Mouse (Mus musculus) monocyte, adult 2 months (primary cell): ENCODE results near the gene Jmjd8.

ENCODE experiments used
- DNase-seq, 2 experiments: peaks; one replicate each; pipeline ENCODE4 v3.0.0; 2022; ENCODE audit warnings: low spot score in 2 of 2, low read depth in 1 of 2

Jmjd8 gene

GRCm38 (mm10) chr17:25877025-25877424 lies 48.4 kb downstream of the Jmjd8 start:
- no peak for DNase-seq

DNA sequence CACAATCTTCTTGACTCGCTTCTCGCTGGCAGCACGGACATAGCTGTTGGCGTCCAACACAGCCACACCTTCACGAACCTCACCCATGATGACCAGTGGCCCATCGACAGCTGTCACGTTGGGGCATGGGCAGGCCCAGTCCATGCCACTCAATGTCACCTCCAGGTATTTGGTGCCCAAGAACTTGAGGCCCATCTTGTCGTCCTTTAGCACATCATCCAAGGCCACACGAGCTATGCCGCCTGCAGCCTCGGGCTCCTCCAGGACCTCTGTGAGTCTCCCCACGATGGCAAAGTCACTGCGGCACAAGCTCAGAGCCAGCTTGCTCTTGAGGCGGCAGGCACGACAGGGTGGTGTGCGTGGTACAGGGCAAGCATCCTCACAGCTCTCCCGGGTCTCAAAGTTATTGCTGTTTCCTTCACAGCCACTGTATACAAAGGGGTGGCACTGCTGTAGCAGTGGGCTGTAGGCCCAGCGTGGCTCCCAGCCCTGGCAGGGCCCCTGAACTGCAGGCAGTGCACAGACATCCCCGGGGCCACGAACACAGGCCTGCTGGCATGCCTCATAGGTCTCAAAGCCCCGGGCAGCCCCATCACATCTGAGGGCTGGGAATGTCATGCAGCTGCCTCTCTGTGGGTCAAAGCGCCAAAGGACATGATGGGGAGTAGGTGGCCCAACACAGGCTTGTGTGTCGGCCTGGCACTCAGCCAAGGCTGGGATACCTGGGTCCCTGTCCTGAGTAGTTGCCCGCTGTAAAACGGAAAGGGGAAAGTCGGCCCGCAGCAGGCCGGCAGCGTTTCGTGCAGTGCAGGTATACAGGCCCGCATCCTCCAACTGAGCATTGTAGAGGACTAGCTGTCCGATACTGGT lies 49.3 kb downstream of the Jmjd8 start:
- no peak for DNase-seq

DNA sequence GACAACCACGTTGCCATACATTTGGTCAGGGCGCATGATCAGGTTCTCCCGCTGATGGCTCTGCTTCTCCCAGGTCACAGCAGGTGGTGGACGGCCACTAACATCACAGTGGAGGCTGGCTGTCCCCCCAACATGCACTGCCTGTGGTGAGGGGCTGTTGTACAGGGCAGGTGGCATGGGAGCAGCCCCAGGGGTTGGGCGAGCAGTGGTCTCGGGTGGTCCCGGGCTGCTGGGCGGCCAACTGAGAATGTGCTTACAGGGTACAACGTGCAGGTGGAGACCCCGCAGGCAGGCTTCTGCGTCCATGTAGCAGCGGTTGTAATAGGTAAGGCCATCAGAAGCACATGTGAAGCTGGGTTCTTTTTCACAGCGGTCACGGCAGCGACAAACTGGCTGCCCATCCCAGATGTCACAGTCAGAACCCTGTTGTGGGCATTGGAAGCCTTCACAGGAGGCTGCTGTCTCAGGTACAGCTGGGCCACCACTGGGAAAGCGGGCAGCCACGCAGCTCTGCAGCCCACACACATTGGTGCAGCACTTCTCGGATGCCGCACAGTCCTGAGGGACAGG lies 50.0 kb downstream of the Jmjd8 start:
- no peak for DNase-seq

DNA sequence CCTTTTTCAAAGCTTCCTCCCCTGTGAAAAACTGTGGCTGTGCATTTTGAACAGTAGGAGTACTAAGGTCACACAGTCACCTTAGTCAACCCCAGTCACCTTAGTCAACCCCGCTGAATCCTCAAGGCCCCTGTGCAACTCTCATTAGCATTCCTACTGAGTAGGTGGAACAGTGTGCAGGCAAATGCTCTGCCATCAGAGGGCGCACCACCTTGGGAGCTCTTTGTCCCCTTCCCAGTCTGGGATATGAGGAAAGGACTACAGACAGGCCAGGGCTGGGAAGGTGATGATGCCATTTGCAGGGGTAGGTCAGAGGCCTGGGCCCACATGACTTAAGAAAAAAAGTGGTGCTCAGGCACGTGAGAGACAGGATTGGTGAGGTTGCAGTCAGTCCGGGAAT lies 50.6 kb downstream of the Jmjd8 start:
- DNase-seq, result no peak

DNA sequence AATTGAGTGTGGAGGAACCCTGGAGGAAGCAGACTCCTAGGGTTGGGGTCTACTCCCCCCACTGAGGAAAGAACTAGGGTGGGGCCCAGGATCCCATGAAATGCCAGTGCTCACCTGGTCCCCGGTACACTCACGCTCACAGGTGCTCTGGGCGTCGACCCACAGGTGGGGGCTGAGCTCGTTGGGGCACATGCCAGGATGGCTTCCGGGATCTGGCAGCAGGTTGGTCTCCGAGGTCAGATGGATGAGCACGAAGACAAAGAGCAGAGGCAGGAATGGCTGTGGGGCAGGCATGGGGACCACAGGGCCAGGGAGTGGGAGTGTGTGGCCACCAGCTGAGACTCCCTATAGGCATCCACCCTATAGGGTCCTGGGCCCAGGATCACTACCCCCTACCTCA lies 51.1 kb downstream of the Jmjd8 start:
- DNase-seq, result no peak

- no peak for DNase-seq
Observed at GRCm38 (mm10) chr17:25880196-25880910, 51.7 kb downstream of the Jmjd8 start, which contains the start of gene Wfikkn1. Gene Wfikkn1 (minus strand): TSS chr17:25880858.

DNA sequence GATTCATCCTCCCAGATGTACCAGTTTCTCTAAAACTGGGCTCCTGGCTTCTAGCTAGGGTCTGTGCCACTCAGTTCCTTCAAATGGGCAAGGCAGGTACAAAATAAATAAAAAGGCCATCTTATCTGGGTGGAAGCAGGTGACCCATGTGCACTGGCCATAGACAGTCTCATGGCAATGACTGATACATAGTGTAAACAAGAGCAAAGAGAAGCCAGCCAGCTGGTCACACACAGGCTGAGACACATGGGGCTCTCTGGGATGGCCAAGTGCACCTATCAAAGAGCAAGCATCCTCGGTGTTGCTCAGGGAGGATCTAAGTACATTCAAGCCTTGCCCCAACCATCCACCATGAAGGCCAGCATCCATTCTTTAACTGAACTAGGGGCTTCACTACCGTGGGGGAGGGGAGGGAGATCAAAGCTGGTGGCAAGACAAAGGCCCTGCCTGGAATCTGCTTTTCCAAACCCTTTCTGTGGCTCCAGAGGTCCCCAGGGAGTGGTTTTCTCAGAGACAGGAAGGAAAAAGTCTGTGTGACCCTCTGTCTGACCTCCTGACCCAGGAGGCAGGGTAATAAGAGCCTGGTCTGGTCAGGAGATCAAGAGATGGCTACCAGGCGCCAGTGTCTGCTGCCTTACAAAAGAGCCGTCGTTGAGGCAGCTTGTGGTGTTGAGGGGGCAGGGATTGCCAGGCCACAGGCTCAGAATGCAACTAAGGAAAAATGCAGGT lies 52.4 kb downstream of the Jmjd8 start:
- DNase-seq, result no peak
